ENCODE assay signal across 11 mouse cellular contexts in genomic region chr10:19352878-19353301, GRCm38 (mm10). TPM values are rescaled to one million over a fixed set of nuclear protein-coding genes. Genes with fewer than 3 reads are reported as not detected.
A peak's percentile ranks its signal among the peaks of the same experiment; 100 is the strongest.
DNase-seq lines count a peak whose midpoint lies in the region; ATAC-seq and TF ChIP-seq lines count a peak whose summit lies in the region.
"Had no signal": no experiment of that assay in that cellular context is flagged by ENCODE, and none has a peak within 500 bp of the region (broad histone marks: within the 10 kb centered on the region; RNA-seq: fewer than 3 reads in every experiment).

No protein-coding gene starts in this region.

- H3K9me3 ChIP-seq in intestine, embryonic 14.5 days (ENCODE audit: control insufficient read depth, low read length): no peaks in the 10 kb centered on the region
- H3K9me3 ChIP-seq in intestine, embryonic 15.5 days: no peaks in the 10 kb centered on the region
- H3K9me3 ChIP-seq in hindbrain, embryonic 16.5 days (ENCODE audit: control insufficient read depth, low read length): no peaks in the 10 kb centered on the region
- no peaks in the 10 kb centered on the region for H3K9me3 ChIP-seq in neural tube, embryonic 12.5 days

- peak; percentile 62 for DNase-seq in intestine, embryonic 14.5 days (ENCODE audit: low spot score)
- peak; percentile 34 for DNase-seq in brain, embryonic 14.5 days (ENCODE audit: low read depth)
- DNase-seq in gastrocnemius, postnatal 25 days: no peak
- DNase-seq in layer of hippocampus, postnatal 14 days (ENCODE audit: low spot score in 2 of 2): no peak
- DNase-seq in adipocyte (ENCODE audit: low spot score): no peak

- H3K4me3 ChIP-seq in intestine, embryonic 14.5 days (ENCODE audit: low read depth, low read length): no peak overlapping the region
- no peak overlapping the region for H3K4me3 ChIP-seq in intestine, embryonic 15.5 days (replicated peaks)
- peak overlapping the region; percentile 2 for H3K4me3 ChIP-seq in hindbrain, embryonic 16.5 days (ENCODE audit: low read length)
- H3K4me3 ChIP-seq in neural tube, embryonic 12.5 days: no peak overlapping the region; the same call in none of the 2 replicates
- H3K4me3 ChIP-seq: erythroblast, embryonic 14.5 days had no signal

- H3K4me2 ChIP-seq in intestine, embryonic 14.5 days (ENCODE audit: low read length): no peak overlapping the region
- H3K4me2 ChIP-seq in intestine, embryonic 15.5 days (replicated peaks): no peak overlapping the region
- H3K4me2 ChIP-seq in hindbrain, embryonic 16.5 days (ENCODE audit: low read length): peak overlapping the region; percentile 29
- peak overlapping the region; percentile 41 for H3K4me2 ChIP-seq in neural tube, embryonic 12.5 days (replicated peaks)

- H3K27ac ChIP-seq in intestine, embryonic 14.5 days (ENCODE audit: low read depth): no peak overlapping the region
- no peak overlapping the region for H3K27ac ChIP-seq in intestine, embryonic 15.5 days
- no peak overlapping the region for H3K27ac ChIP-seq in hindbrain, embryonic 16.5 days (ENCODE audit: low read depth, low read length)
- H3K27ac ChIP-seq in neural tube, embryonic 12.5 days: no peak overlapping the region

- H3K9ac ChIP-seq in intestine, embryonic 14.5 days (ENCODE audit: low read length): no peak overlapping the region
- no peak overlapping the region for H3K9ac ChIP-seq in intestine, embryonic 15.5 days
- H3K9ac ChIP-seq in hindbrain, embryonic 16.5 days (ENCODE audit: low read depth, low read length): no peak overlapping the region
- no peak overlapping the region for H3K9ac ChIP-seq in neural tube, embryonic 12.5 days

- TF ChIP-seq POLR2A in brain, embryonic 14.5 days (IDR thresholded peaks at IDR 0.05; ENCODE audit: borderline replicate concordance, extremely low read depth, insufficient read depth, insufficient read length, poor library complexity, severe bottlenecking): no peak

- no peaks in the 10 kb centered on the region for H3K4me1 ChIP-seq in intestine, embryonic 14.5 days (replicated peaks; ENCODE audit: control insufficient read depth, insufficient read depth, low read length)
- H3K4me1 ChIP-seq in intestine, embryonic 15.5 days (replicated peaks): peaks cover 10% of the 10 kb centered on the region; the same call in 1 of the 2 replicates
- H3K4me1 ChIP-seq in hindbrain, embryonic 16.5 days (ENCODE audit: control insufficient read depth, insufficient read depth, low read depth, low read length): peaks cover 7% of the 10 kb centered on the region
- H3K4me1 ChIP-seq in neural tube, embryonic 12.5 days: peaks cover 15% of the 10 kb centered on the region

- H3K27me3 ChIP-seq in intestine, embryonic 14.5 days (replicated peaks; ENCODE audit: control insufficient read depth, insufficient read depth, low read length): peaks cover 84% of the 10 kb centered on the region
- peaks cover 53% of the 10 kb centered on the region for H3K27me3 ChIP-seq in intestine, embryonic 15.5 days (replicated peaks)
- H3K27me3 ChIP-seq in hindbrain, embryonic 16.5 days (replicated peaks; ENCODE audit: control insufficient read depth, insufficient read depth, low read length): peaks cover 55% of the 10 kb centered on the region
- H3K27me3 ChIP-seq in neural tube, embryonic 12.5 days (replicated peaks): peaks cover 77% of the 10 kb centered on the region

- no peaks in the 10 kb centered on the region for H3K36me3 ChIP-seq in intestine, embryonic 14.5 days (ENCODE audit: control insufficient read depth, insufficient read depth, low read length)
- no peaks in the 10 kb centered on the region for H3K36me3 ChIP-seq in intestine, embryonic 15.5 days
- no peaks in the 10 kb centered on the region for H3K36me3 ChIP-seq in hindbrain, embryonic 16.5 days (ENCODE audit: control insufficient read depth, insufficient read depth, low read length)
- no peaks in the 10 kb centered on the region for H3K36me3 ChIP-seq in neural tube, embryonic 12.5 days

- ATAC-seq in intestine, embryonic 14.5 days (replicated peaks; ENCODE audit: low FRiP score, low TSS enrichment, low read depth): no peak
- ATAC-seq in intestine, embryonic 15.5 days: no peak
- ATAC-seq in hindbrain, embryonic 16.5 days: no peak
- no peak for ATAC-seq in neural tube, embryonic 12.5 days (ENCODE audit: low FRiP score, low read depth)

- no peak for TF ChIP-seq CTCF in brain, embryonic 14.5 days (IDR thresholded peaks at IDR 0.05; ENCODE audit: borderline replicate concordance, extremely low read depth, insufficient read depth, insufficient read length)

- WGBS in intestine, embryonic 14.5 days: under 1% methylated on average over 16 of the region's 16 CpGs
- WGBS in intestine, embryonic 15.5 days: 1% methylated on average over 16 of the region's 16 CpGs
- under 1% methylated on average over 16 of the region's 16 CpGs for WGBS in hindbrain, embryonic 16.5 days
- WGBS in neural tube, embryonic 12.5 days: under 1% methylated on average over 16 of the region's 16 CpGs

RNA-seq across cellular contexts. Expression of gene Olig3, which starts 3.4 kb away (rescaled TPM):
- not detected in 2 replicates for polyA plus RNA-seq in intestine, embryonic 14.5 days (2014; fragmentation: Nextera tagmentation; extraction: Ambion mirVana)
- polyA plus RNA-seq in intestine, embryonic 15.5 days (2015; fragmentation: Nextera tagmentation; extraction: Ambion mirVana): not detected in 2 replicates
- polyA plus RNA-seq in brain, embryonic 14.5 days (2012; rRNA removed): 3.3 and 5.7 TPM in 2 replicates
- polyA plus RNA-seq in hindbrain, embryonic 16.5 days (2015; fragmentation: Nextera tagmentation; extraction: Ambion mirVana): 5.0 and 6.7 TPM in 2 replicates
- polyA plus RNA-seq in neural tube, embryonic 12.5 days (2016; fragmentation: Nextera tagmentation; extraction: Ambion mirVana): 35.7 and 44.0 TPM in 2 replicates
- total RNA-seq in gastrocnemius, postnatal 25 days (2021): not detected
- not detected for total RNA-seq in layer of hippocampus, postnatal 14 days (2021)
- total RNA-seq: liver, adult 2 months had no signal
- polyA plus RNA-seq: erythroblast, embryonic 14.5 days; kidney, embryonic 14.5 days; liver, adult 2 months had no signal

Comparison
In these comparisons a context has a peak if more than half of its experiments do, and no peak if none do; other contexts are left out.
1. DNase-seq: peak in intestine, embryonic 14.5 days (single experiment) and brain, embryonic 14.5 days (single experiment); none in gastrocnemius, postnatal 25 days (single experiment), layer of hippocampus, postnatal 14 days (0 of 2) and adipocyte (single experiment).
2. H3K4me2 ChIP-seq: peak in hindbrain, embryonic 16.5 days (single experiment) and neural tube, embryonic 12.5 days (single experiment); none in intestine, embryonic 14.5 days (single experiment) and intestine, embryonic 15.5 days (single experiment).